Mouse (Mus musculus): ENCODE data around the gene Amz2.

DNA sequence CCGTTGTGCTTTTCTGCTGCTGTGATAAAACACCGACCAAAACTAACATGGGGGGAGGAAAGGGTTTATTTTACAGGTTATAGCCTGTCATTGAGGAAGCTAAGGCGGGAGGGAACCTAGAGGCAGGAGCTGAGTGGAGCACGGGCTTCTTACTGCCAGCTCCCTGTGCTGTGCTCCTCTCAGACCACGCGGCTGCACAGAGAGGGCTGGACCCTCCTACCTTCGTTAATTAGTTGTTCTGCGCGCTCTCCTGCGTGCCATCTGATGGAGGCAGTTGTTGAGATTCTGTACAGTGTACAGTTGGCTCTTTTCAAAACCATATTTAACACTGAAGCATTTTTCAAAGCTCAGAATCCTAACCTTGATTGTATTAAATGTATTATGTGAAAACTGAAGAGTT is 48.3 kb upstream of the Amz2 start:
- no peak for TF ChIP-seq CTCF (IDR thresholded peaks at IDR 0.05; ENCODE audit: low read depth, low read length)
- TF ChIP-seq GATA1 (IDR thresholded peaks at IDR 0.05; ENCODE audit: borderline replicate concordance, low read length) = no peak
- TF ChIP-seq POLR2AphosphoS5 (IDR thresholded peaks at IDR 0.05; ENCODE audit: insufficient replicate concordance, low read depth, low read length) = no peak
